Mouse (Mus musculus) myocyte (in vitro differentiated cells): Measurements from ENCODE around the gene Pla2g15.

Experiments used
- E2F4 ChIP-seq: IDR thresholded peaks from one replicate; pipeline ENCODE4 v1.6.1; 2011; ENCODE audit warnings: mild to moderate bottlenecking, control low read depth, moderate library complexity; ENCODE audit not compliant: insufficient read depth
- MYOD1 ChIP-seq, 3 experiments: IDR thresholded peaks; one replicate each; pipeline ENCODE4 v1.6.1; 2011; ENCODE audit warnings: control low read depth in 2 of 3, low read depth in 2 of 3, mild to moderate bottlenecking in 2 of 3, moderate library complexity in 1 of 3; ENCODE audit not compliant: insufficient read length in 2 of 3, control insufficient read depth in 1 of 3
- POLR2A ChIP-seq: IDR thresholded peaks from one replicate; pipeline ENCODE4 v1.6.1; 2011; ENCODE audit warnings: low read depth, mild to moderate bottlenecking, control low read depth, moderate library complexity; ENCODE audit not compliant: insufficient read length
- POLR2AphosphoS2 ChIP-seq: IDR thresholded peaks from one replicate; pipeline ENCODE4 v1.6.1; 2011; ENCODE audit warnings: low read depth, control low read depth; ENCODE audit not compliant: insufficient read length
- SRF ChIP-seq: IDR thresholded peaks from one replicate; pipeline ENCODE4 v1.6.1; 2011; ENCODE audit warnings: low read depth; ENCODE audit not compliant: control insufficient read depth, insufficient read length
- USF1 ChIP-seq: IDR thresholded peaks from one replicate; pipeline ENCODE4 v1.6.1; 2011; ENCODE audit warnings: low read depth, mild to moderate bottlenecking, control low read depth, moderate library complexity

GRCm38 (mm10) chr8:106147868-106148565 lies 2.2 kb upstream of the Pla2g15 start:
- TF ChIP-seq USF1 (no peak), POLR2A (no peak), POLR2AphosphoS2 (no peak), MYOD1 (IDR thresholded peaks at IDR 0.05; ENCODE audit: control insufficient read depth in 1 of 3, insufficient read length in 2 of 3, low read depth in 2 of 3) (no peak), SRF (no peak), E2F4 (no peak)
